Comparison of ENCODE assay signal across 7 mouse cellular contexts in genomic region chr7:29852831-29853218, GRCm38 (mm10). TPM values are rescaled to one million over a fixed set of nuclear protein-coding genes. Genes with fewer than 3 reads are reported as not detected.
DNase-seq lines count a peak whose midpoint lies in the region; ATAC-seq lines count a peak whose summit lies in the region.

No protein-coding gene starts in this region.

- no peak for DNase-seq in lung, postnatal 4 days
- no peak for DNase-seq in forebrain, embryonic 10.5 days (ENCODE audit: extremely low spot score, low spot score)
- no peak for DNase-seq in gastrocnemius, postnatal 10 days
- no peak for DNase-seq in adrenal gland, adult 2 months

- WGBS in lung, embryonic 15.5 days = 52% methylated on average over 9 of the region's 9 CpGs
- WGBS in forebrain, embryonic 10.5 days = 58% methylated on average over 9 of the region's 9 CpGs
- WGBS in limb, embryonic 12.5 days = 56% methylated on average over 9 of the region's 9 CpGs
- WGBS in stomach, embryonic 14.5 days = 53% methylated on average over 9 of the region's 9 CpGs

- H3K9ac ChIP-seq in lung, embryonic 15.5 days = peak overlapping the region; percentile 53
- H3K9ac ChIP-seq in limb, embryonic 12.5 days (replicated peaks) = peak overlapping the region; percentile 61
- peak overlapping the region; percentile 48; the same call in 1 of the 2 replicates for H3K9ac ChIP-seq in stomach, embryonic 14.5 days (replicated peaks; ENCODE audit: low read depth, low read length)

- H3K36me3 ChIP-seq in lung, embryonic 15.5 days = 0 out of 2 replicates have a peak, but pooled peaks cover 2% of the 10 kb centered on the region
- peaks cover 38% of the 10 kb centered on the region for H3K36me3 ChIP-seq in forebrain, embryonic 10.5 days (replicated peaks)
- H3K36me3 ChIP-seq in limb, embryonic 12.5 days = peaks cover 26% of the 10 kb centered on the region
- H3K36me3 ChIP-seq in stomach, embryonic 14.5 days (ENCODE audit: control insufficient read depth, insufficient read depth, low read length) = no peaks in the 10 kb centered on the region

- H3K27ac ChIP-seq in lung, embryonic 15.5 days = no peak overlapping the region
- H3K27ac ChIP-seq in forebrain, embryonic 10.5 days = peak overlapping the region; percentile 86
- H3K27ac ChIP-seq in limb, embryonic 12.5 days = no peak overlapping the region
- no peak overlapping the region for H3K27ac ChIP-seq in stomach, embryonic 14.5 days (ENCODE audit: low read length)

- no peaks in the 10 kb centered on the region for H3K9me3 ChIP-seq in lung, embryonic 15.5 days
- peaks cover 8% of the 10 kb centered on the region; the same call in 1 of the 2 replicates for H3K9me3 ChIP-seq in forebrain, embryonic 10.5 days
- H3K9me3 ChIP-seq in limb, embryonic 12.5 days = no peaks in the 10 kb centered on the region
- H3K9me3 ChIP-seq in stomach, embryonic 14.5 days (ENCODE audit: control insufficient read depth, low read depth, low read length) = no peaks in the 10 kb centered on the region

- H3K27me3 ChIP-seq in lung, embryonic 15.5 days = no peaks in the 10 kb centered on the region
- H3K27me3 ChIP-seq in forebrain, embryonic 10.5 days (ENCODE audit: poor library complexity, severe bottlenecking) = no peaks in the 10 kb centered on the region
- H3K27me3 ChIP-seq in limb, embryonic 12.5 days = no peaks in the 10 kb centered on the region
- no peaks in the 10 kb centered on the region for H3K27me3 ChIP-seq in stomach, embryonic 14.5 days (ENCODE audit: control insufficient read depth, insufficient read depth, low read length)

- ATAC-seq in lung, embryonic 15.5 days (ENCODE audit: borderline replicate concordance, extremely low read depth, low FRiP score, low TSS enrichment) = no peak; the same call in 1 of the 2 replicates
- no peak; the same call in 1 of the 2 replicates for ATAC-seq in limb, embryonic 12.5 days (ENCODE audit: insufficient number of reproducible peaks, insufficient read depth, low FRiP score, low TSS enrichment, low read depth)
- ATAC-seq in stomach, embryonic 14.5 days (ENCODE audit: insufficient number of reproducible peaks, insufficient read depth, low FRiP score, low read depth) = no peak

- H3K4me3 ChIP-seq in lung, embryonic 15.5 days = peak overlapping the region; percentile 63
- H3K4me3 ChIP-seq in forebrain, embryonic 10.5 days = peak overlapping the region; percentile 72
- peak overlapping the region; percentile 55 for H3K4me3 ChIP-seq in limb, embryonic 12.5 days (replicated peaks)
- H3K4me3 ChIP-seq in stomach, embryonic 14.5 days (ENCODE audit: low read depth, low read length) = peak overlapping the region; percentile 60

- peaks cover 7% of the 10 kb centered on the region for H3K4me1 ChIP-seq in lung, embryonic 15.5 days
- H3K4me1 ChIP-seq in forebrain, embryonic 10.5 days = peaks cover 14% of the 10 kb centered on the region
- H3K4me1 ChIP-seq in limb, embryonic 12.5 days (replicated peaks) = peaks cover 6% of the 10 kb centered on the region
- peaks cover 3% of the 10 kb centered on the region; the same call in 1 of the 2 replicates for H3K4me1 ChIP-seq in stomach, embryonic 14.5 days (ENCODE audit: control insufficient read depth, insufficient read depth, low read length)

- peak overlapping the region; percentile 64 for H3K4me2 ChIP-seq in lung, embryonic 15.5 days
- H3K4me2 ChIP-seq in limb, embryonic 12.5 days = peak overlapping the region; percentile 75
- peak overlapping the region; percentile 71 for H3K4me2 ChIP-seq in stomach, embryonic 14.5 days (replicated peaks; ENCODE audit: low read depth, low read length)

RNA-seq across cellular contexts. Expression of gene Zfp940, which starts 0.6 kb away (rescaled TPM):
- polyA plus RNA-seq in lung, embryonic 15.5 days (2015; fragmentation: Nextera tagmentation; extraction: Ambion mirVana) = 5.8 and 6.3 TPM in 2 replicates
- polyA plus RNA-seq in forebrain, embryonic 10.5 days (2016; fragmentation: Nextera tagmentation; extraction: Ambion mirVana) = 10.5 and 10.6 TPM in 2 replicates
- 9.0 and 10.2 TPM in 2 replicates for polyA plus RNA-seq in limb, embryonic 12.5 days (2016; fragmentation: Nextera tagmentation; extraction: Ambion mirVana)
- 6.3 and 6.5 TPM in 2 replicates for polyA plus RNA-seq in stomach, embryonic 14.5 days (2014; fragmentation: Nextera tagmentation; extraction: Ambion mirVana)
- under 1 TPM; 0.16 to 0.36 TPM for total RNA-seq in gastrocnemius, postnatal 10 days (2021)
- 1 to 10 TPM in 1 of 2 experiments, under 1 TPM in 1; 0.61 to 1.0 TPM for total RNA-seq in adrenal gland, adult 2 months (2021)
- 0.03 and 0.15 TPM in 2 replicates for polyA plus RNA-seq in adrenal gland, adult 2 months (2012; rRNA removed)

RNA-seq across cellular contexts. Expression of gene Zfp420, which starts 7.0 kb away (rescaled TPM):
- polyA plus RNA-seq in lung, embryonic 15.5 days (2015; fragmentation: Nextera tagmentation; extraction: Ambion mirVana) = 6.4 and 6.6 TPM in 2 replicates
- 8.4 and 9.0 TPM in 2 replicates for polyA plus RNA-seq in forebrain, embryonic 10.5 days (2016; fragmentation: Nextera tagmentation; extraction: Ambion mirVana)
- polyA plus RNA-seq in limb, embryonic 12.5 days (2016; fragmentation: Nextera tagmentation; extraction: Ambion mirVana) = 12.2 TPM in 2 replicates
- 8.8 and 12.2 TPM in 2 replicates for polyA plus RNA-seq in stomach, embryonic 14.5 days (2014; fragmentation: Nextera tagmentation; extraction: Ambion mirVana)
- total RNA-seq in gastrocnemius, postnatal 10 days (2021) = 1 to 10 TPM; 2.5 to 4.3 TPM
- 1 to 10 TPM; 5.2 to 5.8 TPM for total RNA-seq in adrenal gland, adult 2 months (2021)
- 0.29 and 0.57 TPM in 2 replicates for polyA plus RNA-seq in adrenal gland, adult 2 months (2012; rRNA removed)

RNA-seq across cellular contexts. Expression of gene Zfp790, which starts 36.9 kb away (rescaled TPM):
- polyA plus RNA-seq in lung, embryonic 15.5 days (2015; fragmentation: Nextera tagmentation; extraction: Ambion mirVana) = 13.7 and 15.3 TPM in 2 replicates
- polyA plus RNA-seq in forebrain, embryonic 10.5 days (2016; fragmentation: Nextera tagmentation; extraction: Ambion mirVana) = 11.6 and 13.2 TPM in 2 replicates
- 17.1 and 18.0 TPM in 2 replicates for polyA plus RNA-seq in limb, embryonic 12.5 days (2016; fragmentation: Nextera tagmentation; extraction: Ambion mirVana)
- polyA plus RNA-seq in stomach, embryonic 14.5 days (2014; fragmentation: Nextera tagmentation; extraction: Ambion mirVana) = 13.5 and 16.6 TPM in 2 replicates
- total RNA-seq in gastrocnemius, postnatal 10 days (2021) = 10 to 100 TPM in 1 of 2 experiments, 1 to 10 TPM in 1; 9.6 to 10.9 TPM
- 10 to 100 TPM; 14.4 to 15.8 TPM for total RNA-seq in adrenal gland, adult 2 months (2021)
- polyA plus RNA-seq in adrenal gland, adult 2 months (2012; rRNA removed) = 0.58 and 0.71 TPM in 2 replicates

RNA-seq across cellular contexts. Expression of gene Zfp27, which starts 53.5 kb away (rescaled TPM):
- 9.6 and 9.8 TPM in 2 replicates for polyA plus RNA-seq in lung, embryonic 15.5 days (2015; fragmentation: Nextera tagmentation; extraction: Ambion mirVana)
- polyA plus RNA-seq in forebrain, embryonic 10.5 days (2016; fragmentation: Nextera tagmentation; extraction: Ambion mirVana) = 9.8 and 10.0 TPM in 2 replicates
- polyA plus RNA-seq in limb, embryonic 12.5 days (2016; fragmentation: Nextera tagmentation; extraction: Ambion mirVana) = 12.8 and 13.3 TPM in 2 replicates
- polyA plus RNA-seq in stomach, embryonic 14.5 days (2014; fragmentation: Nextera tagmentation; extraction: Ambion mirVana) = 10.9 and 12.8 TPM in 2 replicates
- 10 to 100 TPM in 1 of 2 experiments, 1 to 10 TPM in 1; 8.5 to 10.5 TPM for total RNA-seq in gastrocnemius, postnatal 10 days (2021)
- 10 to 100 TPM in 1 of 2 experiments, 1 to 10 TPM in 1; 9.7 to 11.1 TPM for total RNA-seq in adrenal gland, adult 2 months (2021)
- 0.90 and 0.91 TPM in 2 replicates for polyA plus RNA-seq in adrenal gland, adult 2 months (2012; rRNA removed)

RNA-seq across cellular contexts. Expression of gene Zfp383, which starts 55.2 kb away (rescaled TPM):
- polyA plus RNA-seq in lung, embryonic 15.5 days (2015; fragmentation: Nextera tagmentation; extraction: Ambion mirVana) = 4.7 and 5.1 TPM in 2 replicates
- polyA plus RNA-seq in forebrain, embryonic 10.5 days (2016; fragmentation: Nextera tagmentation; extraction: Ambion mirVana) = 4.0 and 5.2 TPM in 2 replicates
- polyA plus RNA-seq in limb, embryonic 12.5 days (2016; fragmentation: Nextera tagmentation; extraction: Ambion mirVana) = 6.7 TPM in 2 replicates
- polyA plus RNA-seq in stomach, embryonic 14.5 days (2014; fragmentation: Nextera tagmentation; extraction: Ambion mirVana) = 6.7 and 8.0 TPM in 2 replicates
- 10 to 100 TPM in 1 of 2 experiments, 1 to 10 TPM in 1; 9.5 to 12.6 TPM for total RNA-seq in gastrocnemius, postnatal 10 days (2021)
- 1 to 10 TPM; 4.0 to 7.8 TPM for total RNA-seq in adrenal gland, adult 2 months (2021)
- polyA plus RNA-seq in adrenal gland, adult 2 months (2012; rRNA removed) = 0.26 and 0.39 TPM in 2 replicates
